Mouse (Mus musculus): Measurements from ENCODE around the gene Zfp536.

Gene Zfp536

GRCm38 (mm10) chr7:37554405-37554804, 219.0 kb downstream of the Zfp536 start:
- no peak for DNase-seq (ENCODE audit: low spot score in 2 of 2)

- DNase-seq (ENCODE audit: low spot score in 2 of 2), result no peak
Observed at GRCm38 (mm10) chr7:37553646-37554045, 219.8 kb downstream of the Zfp536 start.

GRCm38 (mm10) chr7:37552384-37552783, 221.1 kb downstream of the Zfp536 start:
- DNase-seq (ENCODE audit: low spot score in 2 of 2), result no peak

- DNase-seq (ENCODE audit: low spot score in 2 of 2), result no peak
Observed at GRCm38 (mm10) chr7:37548805-37549204, 224.6 kb downstream of the Zfp536 start.

DNA sequence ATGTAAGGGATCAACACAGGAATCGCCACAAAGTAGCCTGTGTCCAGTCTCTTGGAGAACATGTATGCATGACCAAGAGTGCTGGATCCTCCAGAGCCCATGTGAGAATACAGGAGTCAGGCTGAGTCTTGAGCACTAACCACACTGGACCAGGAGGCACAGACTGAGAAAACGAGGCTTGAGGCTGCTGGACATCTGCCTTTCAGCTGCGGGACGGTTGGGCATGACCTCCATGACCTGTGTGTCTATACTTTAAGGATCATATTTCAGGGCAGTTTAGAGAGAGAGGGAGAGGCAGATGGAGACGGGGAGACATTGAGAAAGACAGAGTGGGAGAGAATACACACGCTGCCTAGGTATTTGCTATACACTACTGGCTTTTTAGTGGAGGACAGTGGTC, 229.4 kb downstream of the Zfp536 start:
- DNase-seq (ENCODE audit: low spot score in 2 of 2), result no peak

GRCm38 (mm10) chr7:37542951-37543350, 230.5 kb downstream of the Zfp536 start:
- DNase-seq (ENCODE audit: low spot score in 2 of 2), result no peak

GRCm38 (mm10) chr7:37531166-37531565, 242.3 kb downstream of the Zfp536 start:
- no peak for DNase-seq (ENCODE audit: low spot score in 2 of 2)

GRCm38 (mm10) chr7:37528311-37528710, 245.1 kb downstream of the Zfp536 start:
- no peak for DNase-seq (ENCODE audit: low spot score in 2 of 2)

DNA sequence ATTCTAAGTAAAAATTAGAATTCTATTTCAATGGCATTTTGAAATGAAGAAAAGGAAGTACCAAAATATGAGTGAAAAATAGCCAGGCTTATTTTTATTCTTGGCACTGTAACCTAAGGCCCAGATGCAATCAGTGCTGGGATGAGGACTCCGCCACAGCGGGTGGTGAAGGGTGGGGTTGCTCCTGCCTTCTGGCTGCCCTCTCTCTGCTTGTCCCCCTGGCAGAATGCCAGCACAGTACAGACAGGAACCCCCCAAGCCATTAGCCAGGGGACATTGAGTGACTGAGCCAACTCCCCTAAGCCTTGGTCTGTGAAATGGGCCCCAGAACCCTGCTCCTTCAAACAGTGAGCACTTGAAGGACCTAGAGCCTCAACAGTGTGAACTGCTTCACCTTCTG, 245.6 kb downstream of the Zfp536 start:
- no peak for DNase-seq (ENCODE audit: low spot score in 2 of 2)

DNA sequence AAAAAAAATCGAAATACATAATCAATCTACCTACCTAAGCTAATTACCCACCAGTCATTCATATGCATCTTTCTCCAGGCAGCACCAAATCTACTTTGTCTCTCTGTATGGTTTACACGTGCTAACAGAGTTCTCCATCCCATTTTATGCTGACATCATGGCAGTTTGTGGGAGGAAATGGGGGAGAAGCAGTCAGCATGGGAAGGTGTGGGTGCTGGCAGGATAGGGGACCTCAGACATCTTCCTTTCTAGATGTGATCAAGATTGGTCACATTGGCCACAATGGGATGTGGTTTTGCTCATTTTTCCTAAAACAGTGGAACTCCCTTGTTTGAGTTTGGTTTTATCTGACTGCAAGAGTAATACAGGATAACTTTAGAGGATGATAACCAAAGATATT, 252.0 kb downstream of the Zfp536 start:
- no peak for DNase-seq (ENCODE audit: low spot score in 2 of 2)

- no peak for DNase-seq (ENCODE audit: low spot score in 2 of 2)
Observed at GRCm38 (mm10) chr7:37510933-37511675, 262.3 kb downstream of the Zfp536 start.

GRCm38 (mm10) chr7:37509700-37510099, 263.7 kb downstream of the Zfp536 start:
- no peak for DNase-seq (ENCODE audit: low spot score in 2 of 2)

DNA sequence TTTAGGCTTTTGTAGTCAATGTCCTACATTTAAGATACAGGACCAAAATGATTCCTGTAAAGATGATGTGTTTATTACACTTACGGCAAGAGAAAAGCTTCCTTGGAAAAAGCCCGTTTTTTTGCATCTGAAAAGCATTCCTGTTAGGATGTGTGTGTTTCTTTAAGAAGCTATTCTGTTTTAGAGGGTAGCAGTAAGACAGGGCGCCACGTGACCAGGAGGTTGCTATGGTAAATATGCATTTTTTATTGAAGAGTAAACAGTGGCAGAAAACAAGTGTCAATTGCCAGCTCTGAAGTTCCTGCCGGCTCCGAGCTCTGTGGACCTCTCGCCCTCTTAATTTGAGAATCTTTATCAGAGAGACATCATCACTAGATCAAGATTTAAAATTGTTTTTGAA, 267.9 kb downstream of the Zfp536 start:
- no peak for DNase-seq (ENCODE audit: low spot score in 2 of 2)

GRCm38 (mm10) chr7:37505096-37505495, 268.3 kb downstream of the Zfp536 start:
- DNase-seq (ENCODE audit: low spot score in 2 of 2), result no peak

- DNase-seq (ENCODE audit: low spot score in 2 of 2), result no peak
Observed at GRCm38 (mm10) chr7:37498881-37499280, 274.6 kb downstream of the Zfp536 start.

DNA sequence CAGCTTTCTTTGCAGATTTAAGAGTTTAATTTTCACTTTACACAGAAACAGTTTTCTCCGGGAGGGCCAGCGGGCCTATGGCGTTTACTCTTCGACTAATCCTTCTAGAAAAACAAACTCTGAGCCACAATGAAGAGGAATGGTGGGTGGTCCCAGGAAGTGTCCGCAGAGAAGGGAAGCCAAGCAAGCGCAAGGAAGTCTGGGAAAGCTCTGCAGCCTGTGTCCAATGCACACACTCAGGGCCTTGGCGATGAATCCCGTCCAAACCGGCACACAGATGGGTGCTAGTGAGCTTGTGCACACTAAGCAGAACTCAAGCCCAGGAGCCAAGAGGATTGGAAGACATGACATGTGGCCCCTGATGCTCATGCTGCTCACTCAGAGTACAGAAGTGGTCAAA, 276.9 kb downstream of the Zfp536 start:
- DNase-seq (ENCODE audit: low spot score in 2 of 2), result no peak

DNA sequence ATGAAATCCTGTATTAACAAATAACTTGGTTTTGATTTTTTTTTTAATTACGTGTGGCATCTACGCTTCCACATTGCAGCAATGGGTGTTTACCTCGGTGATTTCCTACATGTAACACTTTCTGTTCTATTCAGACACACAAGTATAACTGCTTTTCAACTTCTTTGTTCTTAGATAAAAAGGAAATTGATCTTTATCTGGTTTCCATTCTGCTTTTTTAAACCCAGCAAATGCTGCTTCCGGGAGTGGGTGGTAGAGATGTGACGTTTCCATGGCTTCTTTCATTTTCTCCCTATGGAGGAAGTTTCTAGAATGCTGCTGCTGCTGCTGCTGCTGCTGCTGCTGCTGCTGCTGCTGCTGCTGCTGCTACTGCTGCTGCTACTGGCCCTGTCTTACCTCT, 283.1 kb downstream of the Zfp536 start:
- DNase-seq (ENCODE audit: low spot score in 2 of 2), result no peak

DNA sequence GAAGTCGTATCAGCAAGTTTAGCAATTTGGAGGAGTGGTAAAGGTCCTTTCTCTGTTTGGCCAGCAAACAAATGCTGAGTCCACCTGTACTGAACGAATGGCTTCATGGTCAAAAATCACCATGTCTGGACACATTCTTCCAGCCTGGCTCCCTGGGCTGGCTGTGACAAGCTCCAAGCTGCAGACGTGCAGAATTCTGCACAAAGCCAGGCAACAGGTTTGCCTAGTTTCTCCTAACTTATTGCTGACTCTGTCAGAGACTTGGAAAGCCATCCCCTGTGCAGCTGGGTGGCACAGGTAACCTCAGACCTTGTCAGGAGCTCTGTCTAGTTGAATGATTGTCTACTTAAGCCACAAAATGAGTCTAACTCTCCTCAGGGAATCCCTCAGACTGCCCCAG, 288.5 kb downstream of the Zfp536 start:
- DNase-seq (ENCODE audit: low spot score in 2 of 2), result no peak

DNA sequence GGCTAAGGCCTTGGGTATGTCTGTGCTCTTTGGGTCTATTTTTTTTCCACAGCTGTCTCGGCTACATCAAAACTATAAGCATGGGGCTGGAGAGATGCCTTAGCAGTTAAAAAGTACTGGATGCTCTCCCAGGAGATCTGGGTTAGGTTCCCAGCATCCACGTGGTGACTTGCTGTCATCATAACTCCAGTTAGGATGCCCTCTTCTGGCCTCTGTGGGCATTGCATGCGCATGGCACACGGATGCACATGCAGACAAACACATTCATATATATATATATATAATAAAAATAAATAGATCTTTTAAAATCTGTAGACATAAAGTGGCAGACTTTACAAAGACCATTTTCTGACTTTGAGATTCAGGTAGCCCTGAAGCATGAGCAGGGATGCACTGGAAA, 290.9 kb downstream of the Zfp536 start:
- no peak for DNase-seq (ENCODE audit: low spot score in 2 of 2)

DNA sequence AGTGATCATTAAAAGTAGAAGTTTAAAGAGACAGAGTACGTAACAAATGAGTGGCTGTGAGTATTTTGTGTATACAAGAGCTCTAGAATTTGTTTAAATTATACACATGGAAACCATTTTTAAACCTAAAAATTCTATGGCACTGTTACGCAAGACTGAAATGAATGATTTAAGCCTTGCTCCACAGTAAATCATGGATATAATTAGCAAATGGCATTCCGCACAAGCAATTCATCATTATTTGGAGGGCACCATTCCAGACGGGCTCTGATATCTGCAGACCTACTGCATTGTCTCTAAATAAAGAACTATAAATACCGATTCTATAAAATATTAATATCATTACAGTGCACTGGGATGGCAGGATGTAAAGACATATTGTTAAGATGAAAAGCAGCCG, 292.3 kb downstream of the Zfp536 start:
- DNase-seq (ENCODE audit: low spot score in 2 of 2), result no peak

- no peak for DNase-seq (ENCODE audit: low spot score in 2 of 2)
Observed at GRCm38 (mm10) chr7:37477309-37477708, 296.1 kb downstream of the Zfp536 start.

DNA sequence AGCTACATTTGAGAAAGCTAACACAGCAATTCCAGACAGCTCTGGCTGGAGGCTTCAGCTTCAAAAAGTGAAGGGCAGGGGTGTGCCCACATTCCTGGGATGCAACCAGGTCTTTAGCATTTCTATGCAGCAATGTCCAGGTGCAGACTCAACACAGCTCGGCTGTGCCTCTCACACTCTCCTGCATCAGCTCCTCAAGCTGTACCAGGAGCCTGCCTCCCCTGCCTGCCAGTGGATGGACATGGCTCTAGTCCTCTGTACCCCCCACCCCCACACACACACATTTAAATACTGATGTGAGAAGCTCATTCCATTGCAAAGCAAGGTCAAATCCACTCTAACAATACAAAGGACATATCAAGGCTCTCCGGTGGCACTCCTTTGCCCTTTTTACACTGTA, 298.0 kb downstream of the Zfp536 start:
- no peak for DNase-seq (ENCODE audit: low spot score in 2 of 2)

DNA sequence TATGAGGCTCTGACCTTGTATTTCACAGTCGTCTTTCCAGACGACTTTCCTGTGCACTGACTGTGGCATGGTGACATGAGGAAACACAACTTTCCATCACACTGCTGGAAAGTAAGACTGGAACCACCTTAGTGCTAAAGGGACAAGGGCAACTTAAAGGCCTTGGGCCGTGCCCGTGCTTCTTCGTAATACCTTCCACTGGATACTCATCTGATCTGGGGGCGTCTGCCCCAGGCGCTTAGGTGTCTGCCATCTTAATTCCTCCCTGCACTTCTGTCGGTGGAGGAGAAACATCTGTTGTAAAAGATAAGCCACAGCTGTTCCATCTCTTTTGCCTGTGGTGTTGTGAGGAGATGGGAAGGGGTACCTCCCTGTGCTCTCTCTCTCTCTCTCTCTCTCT, 299.2 kb downstream of the Zfp536 start:
- DNase-seq (ENCODE audit: low spot score in 2 of 2), result no peak
